Mouse (Mus musculus) liver, embryonic 16.5 days (tissue): Measurements from ENCODE around the gene Kcnh5. TPM values are rescaled to one million over a fixed set of nuclear protein-coding genes. Genes with fewer than 3 reads are reported as not detected.

Experiments used
- ATAC-seq: fragments of 200-750 bp; cut with Nextera tagmentation; 2 replicates; pipeline ENCODE4 v1.8.0; 2017; ENCODE audit warnings: low read depth, mild to moderate bottlenecking, moderate number of reproducible peaks, moderate library complexity
- H3K27ac ChIP-seq: fragments of 300-500 bp; sonication (generic); 2 replicates; pipeline ENCODE4 v1.5.1; 2014; ENCODE audit warnings: mild to moderate bottlenecking, low read length
- H3K27me3 ChIP-seq: fragments of 300-500 bp; sonication (generic); 2 replicates; pipeline ENCODE4 v1.6.1; 2014; ENCODE audit warnings: low read depth, low read length, mixed read lengths; ENCODE audit not compliant: control insufficient read depth, insufficient read depth
- H3K36me3 ChIP-seq: fragments of 300-500 bp; sonication (generic); 2 replicates; pipeline ENCODE4 v1.6.1; 2014; ENCODE audit warnings: mild to moderate bottlenecking; ENCODE audit not compliant: control insufficient read depth, insufficient read depth
- H3K4me1 ChIP-seq: fragments of 300-500 bp; sonication (generic); 2 replicates; pipeline ENCODE4 v1.6.1; 2014; ENCODE audit warnings: low read depth, low read length, mixed read lengths; ENCODE audit not compliant: control insufficient read depth
- H3K4me2 ChIP-seq: fragments of 300-500 bp; sonication (generic); 2 replicates; pipeline ENCODE4 v1.6.1; 2014; ENCODE audit warnings: low read depth, low read length, mixed read lengths
- H3K4me3 ChIP-seq: fragments of 300-500 bp; sonication (generic); 2 replicates; pipeline ENCODE4 v1.5.1; 2014; ENCODE audit warnings: low read depth, mild to moderate bottlenecking, low read length
- H3K9ac ChIP-seq: fragments of 300-500 bp; sonication (generic); 2 replicates; pipeline ENCODE4 v1.6.1; 2014; ENCODE audit warnings: low read depth, low read length
- H3K9me3 ChIP-seq: fragments of 300-500 bp; sonication (generic); replicated peaks from 2 replicates; pipeline ENCODE4 v1.6.1; 2016; ENCODE audit warnings: low read length; ENCODE audit not compliant: control insufficient read depth
- WGBS: fragments of 180-500 bp; shearing (Covaris S2); extraction: QIAGEN DNeasy Blood & Tissue Kit; methylation state at CpG from one replicate; pipeline ENCODE4 v1.1.7; 2014; ENCODE audit not compliant: insufficient replicate concordance; 5-methylcytosine and 5-hydroxymethylcytosine counted together
- polyA plus RNA-seq: library from polyadenylated mRNA; unstranded; fragments of >200 nt; fragmentation: Nextera tagmentation; extraction: Ambion mirVana; gene quantifications from 2 replicates; pipeline ENCODE4 v1.2.1, GENCODE M21; 2015

Kcnh5 gene
- polyA plus RNA-seq, 1 experiment from 2014 or later, result not detected

DNA sequence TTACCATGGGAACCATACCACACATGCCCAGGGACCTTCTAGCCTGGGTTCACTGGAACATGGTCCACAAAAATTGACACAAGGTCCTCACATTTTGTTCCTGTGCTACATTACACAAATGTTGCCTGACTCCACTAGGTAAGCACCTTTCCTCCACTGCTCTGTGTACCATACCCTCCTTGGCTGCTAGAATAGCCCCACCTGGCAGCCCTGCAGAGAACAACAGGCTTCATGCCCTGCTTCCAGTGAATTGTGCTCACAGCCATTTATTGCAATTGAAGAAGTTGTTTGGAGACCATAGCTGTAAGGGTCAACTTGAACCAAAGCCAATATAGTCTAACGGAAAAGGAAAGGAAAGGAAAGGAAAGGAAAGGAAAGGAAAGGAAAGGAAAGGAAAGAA, 37.3 kb downstream of the Kcnh5 start:
- no peaks in the 10 kb centered on the region for H3K4me1 ChIP-seq
- no peak overlapping the region for H3K4me3 ChIP-seq
- H3K27me3 ChIP-seq, result no peaks in the 10 kb centered on the region
- H3K9me3 ChIP-seq, result no peaks in the 10 kb centered on the region
- H3K4me2 ChIP-seq, result no peak overlapping the region
- no peak for ATAC-seq
- H3K9ac ChIP-seq, result no peak overlapping the region
- 65% methylated on average over 1 of the region's 1 CpGs for WGBS
- no peaks in the 10 kb centered on the region for H3K36me3 ChIP-seq
- no peak overlapping the region for H3K27ac ChIP-seq

DNA sequence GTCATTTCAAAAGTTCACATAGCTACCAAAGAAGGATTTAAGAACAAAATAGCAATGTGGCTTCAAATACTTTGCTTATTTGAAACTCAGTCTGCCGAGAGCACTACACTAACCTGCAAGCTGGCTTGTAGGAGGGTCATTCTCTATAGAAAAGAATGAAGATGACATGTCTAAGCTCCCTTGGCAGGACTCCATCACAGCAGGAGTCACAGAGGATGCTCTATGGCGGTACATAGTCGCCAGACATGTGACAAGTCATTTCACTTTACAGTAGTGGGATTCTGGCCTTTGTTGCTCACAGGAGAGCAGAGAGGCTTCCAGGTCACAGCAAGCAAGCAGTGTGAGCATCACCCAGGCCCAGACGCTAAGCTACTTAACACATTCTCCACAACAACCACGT, 85.2 kb downstream of the Kcnh5 start:
- Histone ChIP-seq H3K27me3 (no peaks in the 10 kb centered on the region), H3K9me3 (no peaks in the 10 kb centered on the region), H3K4me1 (no peaks in the 10 kb centered on the region), H3K4me3 (no peak overlapping the region), H3K36me3 (no peaks in the 10 kb centered on the region), H3K9ac (no peak overlapping the region), H3K4me2 (no peak overlapping the region), H3K27ac (no peak overlapping the region)
- ATAC-seq, result no peak
- WGBS, result 46% methylated on average over 5 of the region's 5 CpGs

GRCm38 (mm10) chr12:75090957-75091356, 86.2 kb downstream of the Kcnh5 start:
- 81% methylated on average over 1 of the region's 1 CpGs for WGBS
- no peaks in the 10 kb centered on the region for H3K36me3 ChIP-seq
- no peaks in the 10 kb centered on the region for H3K27me3 ChIP-seq
- no peak overlapping the region for H3K9ac ChIP-seq
- H3K4me3 ChIP-seq, result no peak overlapping the region
- H3K4me1 ChIP-seq, result no peaks in the 10 kb centered on the region
- H3K4me2 ChIP-seq, result no peak overlapping the region
- H3K9me3 ChIP-seq, result no peaks in the 10 kb centered on the region
- no peak overlapping the region for H3K27ac ChIP-seq
- no peak for ATAC-seq

GRCm38 (mm10) chr12:75077175-75077574, 100.0 kb downstream of the Kcnh5 start:
- ATAC-seq, result no peak
- H3K27me3 ChIP-seq, result no peaks in the 10 kb centered on the region
- H3K4me1 ChIP-seq, result no peaks in the 10 kb centered on the region
- H3K4me2 ChIP-seq, result no peak overlapping the region
- H3K36me3 ChIP-seq, result no peaks in the 10 kb centered on the region
- 41% methylated on average over 5 of the region's 5 CpGs for WGBS
- H3K4me3 ChIP-seq, result no peak overlapping the region
- H3K27ac ChIP-seq, result no peak overlapping the region
- H3K9me3 ChIP-seq, result no peaks in the 10 kb centered on the region
- no peak overlapping the region for H3K9ac ChIP-seq

- Histone ChIP-seq H3K4me2 (no peak overlapping the region), H3K4me1 (no peaks in the 10 kb centered on the region)
- WGBS, result 83% methylated on average over 2 of the region's 2 CpGs
Measured at GRCm38 (mm10) chr12:75071043-75071442, 106.1 kb downstream of the Kcnh5 start.

GRCm38 (mm10) chr12:75062571-75062970, 114.6 kb downstream of the Kcnh5 start:
- no peaks in the 10 kb centered on the region for H3K9me3 ChIP-seq
- H3K4me2 ChIP-seq, result no peak overlapping the region
- no peak overlapping the region for H3K27ac ChIP-seq
- no peaks in the 10 kb centered on the region for H3K4me1 ChIP-seq
- H3K27me3 ChIP-seq, result no peaks in the 10 kb centered on the region
- H3K36me3 ChIP-seq, result no peaks in the 10 kb centered on the region
- ATAC-seq, result no peak
- no peak overlapping the region for H3K9ac ChIP-seq
- H3K4me3 ChIP-seq, result no peak overlapping the region

More at GRCm38 (mm10) chr12:75071043-75071442, 106.1 kb downstream of the Kcnh5 start:
- H3K9me3 ChIP-seq, result no peaks in the 10 kb centered on the region
- no peak overlapping the region for H3K27ac ChIP-seq
- no peaks in the 10 kb centered on the region for H3K27me3 ChIP-seq
- H3K36me3 ChIP-seq, result no peaks in the 10 kb centered on the region
- no peak overlapping the region for H3K9ac ChIP-seq
- H3K4me3 ChIP-seq, result no peak overlapping the region
- ATAC-seq, result no peak

DNA sequence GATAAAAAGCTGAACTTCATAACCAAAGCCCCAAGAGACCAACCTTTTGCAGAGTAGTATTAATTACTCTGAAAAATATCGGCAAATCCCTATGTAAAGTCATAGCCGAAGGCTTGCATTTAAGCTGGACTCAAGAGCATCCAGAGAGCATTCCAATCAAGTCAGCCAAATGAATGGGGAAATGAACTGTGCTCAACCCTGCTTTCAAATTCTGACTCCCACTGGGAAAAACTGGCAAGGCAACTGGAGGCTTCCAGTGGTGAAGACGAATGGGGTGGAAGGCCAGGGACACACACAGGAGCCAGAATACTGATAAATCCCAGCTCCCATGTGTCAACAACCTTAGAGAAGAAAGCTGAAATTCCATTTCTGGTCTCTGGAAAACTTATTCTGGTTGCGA, 115.4 kb downstream of the Kcnh5 start:
- 66% methylated on average over 4 of the region's 4 CpGs for WGBS
- no peaks in the 10 kb centered on the region for H3K9me3 ChIP-seq
- H3K4me1 ChIP-seq, result no peaks in the 10 kb centered on the region
- no peak for ATAC-seq
- no peak overlapping the region for H3K4me2 ChIP-seq
- no peaks in the 10 kb centered on the region for H3K27me3 ChIP-seq
- no peak overlapping the region for H3K4me3 ChIP-seq
- H3K36me3 ChIP-seq, result no peaks in the 10 kb centered on the region
- no peak overlapping the region for H3K27ac ChIP-seq
- H3K9ac ChIP-seq, result no peak overlapping the region

GRCm38 (mm10) chr12:75053731-75054130, 123.4 kb downstream of the Kcnh5 start:
- Histone ChIP-seq H3K9me3 (0 out of 2 replicates have a peak, but pooled peaks cover 2% of the 10 kb centered on the region), H3K27me3 (no peaks in the 10 kb centered on the region), H3K4me2 (no peak overlapping the region), H3K36me3 (no peaks in the 10 kb centered on the region), H3K4me1 (no peaks in the 10 kb centered on the region), H3K4me3 (no peak overlapping the region), H3K9ac (no peak overlapping the region), H3K27ac (no peak overlapping the region)
- ATAC-seq, result no peak
- 29% methylated on average over 1 of the region's 1 CpGs for WGBS

- Histone ChIP-seq H3K4me3 (no peak overlapping the region), H3K9ac (no peak overlapping the region), H3K36me3 (no peaks in the 10 kb centered on the region), H3K27me3 (no peaks in the 10 kb centered on the region), H3K27ac (no peak overlapping the region), H3K9me3 (no peaks in the 10 kb centered on the region), H3K4me2 (no peak overlapping the region), H3K4me1 (no peaks in the 10 kb centered on the region)
- WGBS, result 51% methylated on average over 5 of the region's 5 CpGs
- ATAC-seq, result no peak
Measured at GRCm38 (mm10) chr12:75036694-75037093, 140.4 kb downstream of the Kcnh5 start.
